Mouse (Mus musculus) left cerebral cortex, adult 2 months (tissue): Measurements from ENCODE around the gene Pcsk1. TPM values are rescaled to one million over a fixed set of nuclear protein-coding genes. Genes with fewer than 3 reads are reported as not detected.

Experiments
- DNase-seq, 2 experiments: peaks; one replicate each; pipeline ENCODE4 v3.0.0; 2021 to 2022; ENCODE audit warnings: low spot score in 2 of 2, mixed read lengths in 1 of 2; ENCODE audit errors: extremely low spot score in 1 of 2
- H3K27ac ChIP-seq: fragments of 200-600 bp; 2 replicates; pipeline ENCODE4 v1.8.1; 2022
- H3K4me3 ChIP-seq: fragments of 200-600 bp; 2 replicates; pipeline ENCODE4 v1.8.1; 2022
- CTCF ChIP-seq: fragments of 200-600 bp; IDR thresholded peaks from 2 replicates; pipeline ENCODE4 v1.8.1; 2022; ENCODE audit warnings: antibody characterized with exemption, mild to moderate bottlenecking, moderate library complexity
- intact Hi-C: fragments of 180-260 bp; cut with DNase I; formaldehyde crosslinking; loops from one replicate; pipeline ENCODE4 v1.15.1; 2025
- total RNA-seq, 2 experiments: library from RNA; stranded (reverse); gene quantifications; 2 replicates each; pipeline ENCODE4 v1.2.3; 2021

Gene Pcsk1
- total RNA-seq, 2 experiments from 2014 or later = 48.3 to 51.5 TPM

- no peak for DNase-seq
- H3K27ac ChIP-seq = no peak overlapping the region
- TF ChIP-seq CTCF = no peak
- intact Hi-C loops = no loop called here
- H3K4me3 ChIP-seq = no peak overlapping the region
Observed at GRCm38 (mm10) chr13:75163408-75163807, 73.8 kb downstream of the Pcsk1 start.
